Mouse (Mus musculus): ENCODE results near the gene Cpt1b. TPM values are rescaled to one million over a fixed set of nuclear protein-coding genes. Genes with fewer than 3 reads are reported as not detected.

The Cpt1b gene
- 2.0 and 3.5 TPM in 2 replicates for total RNA-seq (2014; fragmentation: Nextera tagmentation)
- total RNA-seq (2017): 2.0 and 14.6 TPM in 2 replicates

DNA sequence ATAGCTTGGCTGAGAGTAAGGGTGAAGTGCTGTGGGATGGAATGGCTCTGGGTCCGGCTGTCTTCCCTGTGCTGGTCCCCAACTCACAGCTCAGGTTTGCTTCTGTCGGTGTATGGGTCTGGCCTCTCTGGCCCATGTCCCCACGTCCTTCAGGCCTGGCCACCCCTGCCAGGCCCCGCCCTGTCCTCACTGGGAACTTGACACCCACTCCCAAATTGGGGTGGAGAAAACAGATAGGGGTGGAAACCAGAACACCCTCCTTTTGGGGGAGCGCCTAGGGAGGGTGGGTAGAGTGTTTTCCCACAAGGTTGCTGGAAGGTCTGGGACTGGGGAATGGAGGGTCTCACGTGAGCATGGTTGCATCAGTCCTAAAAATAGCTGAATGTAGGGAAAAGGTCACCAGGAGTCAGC, at the start of gene Cpt1b:
Gene Cpt1b (minus strand): TSS at position 153 of the 411 bp plus-strand sequence.
- no peak for ATAC-seq (replicated peaks; ENCODE audit: low FRiP score, low TSS enrichment, poor library complexity, severe bottlenecking)

DNA sequence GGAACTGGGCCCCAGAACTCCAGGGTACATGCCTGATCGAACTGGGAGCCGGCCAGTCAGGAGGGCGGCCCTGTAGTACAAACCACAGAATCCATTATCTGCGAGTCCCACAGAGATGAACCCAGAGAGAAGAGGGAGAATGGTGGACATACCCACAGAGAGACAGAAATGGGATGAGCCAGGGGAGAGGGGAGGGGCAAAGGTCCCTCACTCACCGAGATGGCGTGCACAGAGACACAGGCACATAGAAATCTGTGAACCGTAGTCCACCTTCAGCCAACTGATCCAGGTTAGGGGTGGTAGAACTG, 49.6 kb upstream of the Cpt1b start:
- 0 out of 2 replicates have a peak, but pooled peaks have one; percentile 9 for ATAC-seq (replicated peaks; ENCODE audit: low FRiP score, low TSS enrichment, poor library complexity, severe bottlenecking)

- ATAC-seq (replicated peaks; ENCODE audit: low FRiP score, low TSS enrichment, poor library complexity, severe bottlenecking): no peak
Observed at GRCm38 (mm10) chr15:89474596-89475292, 49.1 kb upstream of the Cpt1b start.

- no peak for ATAC-seq (replicated peaks; ENCODE audit: low FRiP score, low TSS enrichment, poor library complexity, severe bottlenecking)
Observed at GRCm38 (mm10) chr15:89473921-89474320, 48.3 kb upstream of the Cpt1b start.

DNA sequence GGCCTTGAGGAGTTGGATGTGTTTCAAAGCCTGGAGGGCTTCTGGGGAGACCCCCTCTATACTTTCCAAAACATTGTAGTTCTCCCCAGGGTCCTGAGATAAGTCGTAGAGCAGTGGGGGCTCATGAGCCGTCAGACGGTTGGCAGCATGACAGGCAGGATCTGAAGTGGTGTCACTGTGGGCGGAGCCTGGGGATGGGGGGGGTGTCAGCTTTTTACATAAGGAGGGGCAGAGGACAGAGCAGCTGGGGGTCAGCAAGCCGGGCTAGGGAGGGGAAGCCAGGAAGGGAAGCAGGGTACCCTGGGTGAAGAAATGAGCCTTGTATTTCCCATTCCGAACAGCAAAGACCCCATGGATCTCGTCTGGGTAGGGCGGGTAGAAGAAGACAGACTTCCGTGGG, 47.7 kb upstream of the Cpt1b start:
- ATAC-seq (replicated peaks; ENCODE audit: low FRiP score, low TSS enrichment, poor library complexity, severe bottlenecking): no peak

DNA sequence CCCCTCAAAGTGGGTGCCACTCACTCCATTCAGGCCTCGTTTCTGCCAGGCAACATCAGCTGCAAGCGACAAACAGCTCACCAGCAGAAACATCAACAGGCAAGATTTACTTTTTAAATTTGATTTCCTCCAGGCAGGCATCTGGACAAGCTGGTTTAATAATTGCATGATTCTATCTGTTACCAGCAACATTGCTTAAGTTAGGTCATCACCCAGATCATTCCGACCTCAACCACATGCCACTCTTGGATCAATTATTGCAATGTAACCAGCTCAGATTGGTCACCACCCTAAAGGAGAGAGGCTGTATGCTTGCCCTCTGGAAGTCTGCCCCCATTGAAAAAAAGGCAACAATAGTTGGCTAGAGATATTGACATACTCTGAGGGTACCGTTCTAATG, 45.8 kb upstream of the Cpt1b start:
- no peak for ATAC-seq (replicated peaks; ENCODE audit: low FRiP score, low TSS enrichment, poor library complexity, severe bottlenecking)

DNA sequence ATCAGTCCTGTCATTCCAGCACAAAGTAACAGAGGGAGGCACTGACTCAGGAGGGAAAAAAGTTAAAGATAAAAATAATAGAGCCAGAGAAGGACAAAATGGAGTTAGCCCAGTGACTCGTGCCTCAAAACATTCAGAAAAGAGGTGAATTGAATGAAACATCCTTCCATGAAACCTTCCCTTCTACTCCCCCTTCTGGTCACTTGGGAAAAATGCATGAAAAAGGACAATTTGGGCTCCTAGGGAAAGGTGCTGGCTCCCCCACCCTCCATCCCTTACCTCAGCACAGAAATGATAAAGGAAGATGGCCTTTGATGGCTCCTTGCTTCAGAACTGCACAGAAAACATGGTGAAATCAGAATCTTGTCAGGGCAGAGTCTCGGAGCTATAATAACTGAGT, 42.9 kb upstream of the Cpt1b start:
- peak; percentile 72; the same call in 1 of the 2 replicates for ATAC-seq (replicated peaks; ENCODE audit: low FRiP score, low TSS enrichment, poor library complexity, severe bottlenecking)

DNA sequence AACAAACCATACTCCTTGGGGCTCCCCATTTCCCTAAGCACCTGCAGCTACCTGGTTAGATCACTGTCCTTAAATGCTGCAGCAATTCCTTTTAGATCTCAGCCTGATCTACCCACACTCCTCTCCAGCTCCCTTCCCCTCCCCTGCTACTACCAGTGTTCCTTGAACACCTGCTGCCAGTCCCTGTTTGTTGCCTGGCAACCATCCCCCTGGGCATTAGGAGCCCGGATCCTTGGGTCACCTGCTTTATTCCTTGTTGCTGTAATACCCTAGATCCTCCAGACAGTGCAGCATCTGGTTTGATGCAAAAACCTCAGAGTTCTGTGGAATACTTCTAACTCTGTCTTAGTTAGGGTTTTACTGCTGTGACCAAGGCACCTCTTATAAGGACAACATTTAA, 39.4 kb upstream of the Cpt1b start:
- ATAC-seq (replicated peaks; ENCODE audit: low FRiP score, low TSS enrichment, poor library complexity, severe bottlenecking): no peak

GRCm38 (mm10) chr15:89463334-89464235, 37.9 kb upstream of the Cpt1b start:
- peak; percentile 46; the same call in 1 of the 2 replicates for ATAC-seq (replicated peaks; ENCODE audit: low FRiP score, low TSS enrichment, poor library complexity, severe bottlenecking)

DNA sequence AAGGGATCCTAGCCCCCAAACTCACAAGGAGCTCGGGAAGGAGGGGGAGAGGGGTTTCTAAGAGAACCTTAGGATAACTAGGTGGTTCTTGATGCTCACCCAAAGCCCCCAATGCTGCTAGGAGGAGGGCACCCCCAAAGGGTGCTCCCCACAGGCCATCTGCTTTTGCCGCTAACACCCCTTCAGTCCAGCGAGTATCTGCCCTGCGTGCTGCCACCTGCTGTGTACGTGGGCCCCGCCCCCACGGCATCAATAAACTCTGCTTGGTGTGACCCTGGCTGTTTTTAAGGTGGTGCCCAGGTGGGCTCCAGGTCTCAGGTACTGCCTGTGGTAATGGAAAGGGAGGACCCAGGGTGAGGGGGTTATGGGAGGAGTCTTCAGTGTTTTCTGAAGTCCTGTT, 36.5 kb upstream of the Cpt1b start:
- ATAC-seq (replicated peaks; ENCODE audit: low FRiP score, low TSS enrichment, poor library complexity, severe bottlenecking): no peak

DNA sequence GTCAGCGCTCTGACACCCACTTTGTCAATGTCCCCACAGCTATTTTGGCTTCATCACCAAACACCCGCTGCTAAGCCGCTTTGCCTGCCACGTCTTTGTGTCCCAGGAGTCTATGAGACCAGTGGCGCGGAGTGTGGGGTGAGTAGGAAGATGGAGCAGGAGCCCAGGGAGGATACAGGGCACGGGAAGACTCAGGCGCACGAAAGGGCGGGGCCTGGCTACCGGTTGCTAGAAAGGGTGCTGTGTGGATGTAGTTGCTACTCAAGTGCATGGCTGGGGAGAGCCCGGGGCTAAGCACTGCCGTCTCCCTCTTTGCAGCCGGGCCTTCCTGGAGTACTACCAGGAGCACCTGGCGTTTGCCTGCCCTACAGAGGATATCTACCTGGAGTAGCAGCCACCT, 35.7 kb upstream of the Cpt1b start:
- ATAC-seq (replicated peaks; ENCODE audit: low FRiP score, low TSS enrichment, poor library complexity, severe bottlenecking): no peak

DNA sequence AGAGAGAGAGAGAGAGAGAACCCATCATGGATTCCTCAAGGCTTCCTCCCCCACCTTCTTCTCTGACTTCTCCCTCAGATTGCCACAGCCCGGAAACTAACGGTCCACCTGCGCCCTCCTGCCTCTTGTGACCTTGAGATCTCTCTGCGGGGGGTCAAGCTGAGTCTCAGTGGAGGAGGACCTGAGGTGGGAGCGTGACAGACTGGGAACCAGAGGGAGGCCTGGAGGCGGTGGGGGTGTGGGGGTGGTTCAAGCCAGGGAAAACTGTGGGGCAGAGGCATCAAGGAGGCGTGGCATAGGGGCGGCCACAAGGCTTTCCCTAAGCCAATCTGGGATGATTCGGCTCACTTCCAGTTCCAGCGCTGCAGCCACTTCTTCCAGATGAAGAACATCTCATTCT, 34.6 kb upstream of the Cpt1b start:
- no peak for ATAC-seq (replicated peaks; ENCODE audit: low FRiP score, low TSS enrichment, poor library complexity, severe bottlenecking)

DNA sequence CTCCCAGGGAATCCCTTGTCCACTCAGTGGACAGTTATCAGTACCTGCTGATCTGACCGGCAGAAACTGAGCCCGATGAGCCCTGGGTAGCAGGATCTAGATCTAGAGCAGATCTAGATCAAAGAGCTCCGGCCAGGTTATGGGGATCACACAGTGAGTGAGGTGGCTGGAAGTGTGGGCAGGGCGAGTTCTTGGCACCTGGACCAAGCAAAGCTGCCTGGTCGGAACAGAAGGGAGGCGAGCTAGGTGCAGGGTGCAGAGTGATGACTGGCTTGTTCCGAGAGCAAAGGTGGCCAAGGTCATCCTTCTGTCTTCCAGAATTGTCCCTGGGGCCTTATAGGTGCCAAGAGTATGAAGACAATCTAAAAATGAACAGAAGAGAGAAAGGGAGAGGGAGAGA, 34.2 kb upstream of the Cpt1b start:
- no peak for ATAC-seq (replicated peaks; ENCODE audit: low FRiP score, low TSS enrichment, poor library complexity, severe bottlenecking)

DNA sequence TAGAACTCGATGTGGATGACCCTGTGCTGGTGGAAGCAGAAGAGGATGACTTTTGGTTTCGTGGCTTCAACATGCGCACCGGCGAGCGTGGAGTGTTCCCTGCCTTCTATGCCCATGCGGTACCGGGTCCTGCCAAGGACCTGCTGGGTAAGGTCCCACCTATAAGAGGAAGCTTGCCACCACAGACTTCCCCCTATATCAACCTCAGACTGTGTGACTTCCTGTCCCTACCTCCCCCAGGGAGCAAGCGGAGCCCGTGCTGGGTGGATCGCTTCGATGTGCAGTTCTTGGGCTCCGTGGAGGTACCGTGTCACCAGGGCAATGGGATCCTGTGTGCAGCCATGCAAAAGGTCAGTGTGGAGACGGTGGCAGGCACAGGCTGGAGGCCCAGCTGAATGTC, 33.3 kb upstream of the Cpt1b start:
- ATAC-seq (replicated peaks; ENCODE audit: low FRiP score, low TSS enrichment, poor library complexity, severe bottlenecking): no peak

- ATAC-seq (replicated peaks; ENCODE audit: low FRiP score, low TSS enrichment, poor library complexity, severe bottlenecking): no peak
Observed at GRCm38 (mm10) chr15:89455642-89456041, 30.0 kb upstream of the Cpt1b start.

- ATAC-seq (replicated peaks; ENCODE audit: low FRiP score, low TSS enrichment, poor library complexity, severe bottlenecking): no peak
Observed at GRCm38 (mm10) chr15:89454857-89455256, 29.2 kb upstream of the Cpt1b start.

DNA sequence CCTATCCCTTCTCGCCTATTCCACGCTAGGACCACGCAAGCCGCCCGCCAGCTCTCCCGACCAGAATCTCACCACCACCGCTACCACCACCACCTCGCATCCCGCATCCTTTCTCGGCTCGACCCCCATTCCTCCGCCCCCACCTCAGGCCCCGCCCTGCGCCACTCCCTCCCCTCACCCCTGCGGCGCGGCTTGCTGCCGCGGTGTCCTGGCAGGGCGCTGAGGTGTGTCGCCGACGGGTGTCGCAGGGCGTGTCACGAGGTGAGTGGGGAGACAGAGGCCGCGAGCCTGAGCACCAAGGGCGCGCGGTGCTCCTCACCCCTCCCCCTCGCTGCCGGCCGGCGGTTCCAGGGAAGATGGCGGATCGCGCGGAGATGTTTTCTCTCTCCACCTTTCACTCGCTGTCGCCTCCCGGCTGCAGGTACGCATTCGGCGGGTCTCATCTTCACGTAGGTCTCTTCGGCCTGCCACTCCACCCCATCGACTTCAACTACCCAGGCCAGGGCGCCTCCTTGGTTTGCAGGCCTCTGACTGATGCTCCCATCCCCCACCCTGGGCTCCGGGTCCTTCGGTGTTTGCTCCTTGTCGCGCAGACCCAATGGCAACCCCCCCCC, 28.3 kb upstream of the Cpt1b start, which contains the start of gene Mapk8ip2:
Gene Mapk8ip2 (plus strand): TSS at position 49 of the 614 bp plus-strand sequence.
- no peak for ATAC-seq (replicated peaks; ENCODE audit: low FRiP score, low TSS enrichment, poor library complexity, severe bottlenecking)

DNA sequence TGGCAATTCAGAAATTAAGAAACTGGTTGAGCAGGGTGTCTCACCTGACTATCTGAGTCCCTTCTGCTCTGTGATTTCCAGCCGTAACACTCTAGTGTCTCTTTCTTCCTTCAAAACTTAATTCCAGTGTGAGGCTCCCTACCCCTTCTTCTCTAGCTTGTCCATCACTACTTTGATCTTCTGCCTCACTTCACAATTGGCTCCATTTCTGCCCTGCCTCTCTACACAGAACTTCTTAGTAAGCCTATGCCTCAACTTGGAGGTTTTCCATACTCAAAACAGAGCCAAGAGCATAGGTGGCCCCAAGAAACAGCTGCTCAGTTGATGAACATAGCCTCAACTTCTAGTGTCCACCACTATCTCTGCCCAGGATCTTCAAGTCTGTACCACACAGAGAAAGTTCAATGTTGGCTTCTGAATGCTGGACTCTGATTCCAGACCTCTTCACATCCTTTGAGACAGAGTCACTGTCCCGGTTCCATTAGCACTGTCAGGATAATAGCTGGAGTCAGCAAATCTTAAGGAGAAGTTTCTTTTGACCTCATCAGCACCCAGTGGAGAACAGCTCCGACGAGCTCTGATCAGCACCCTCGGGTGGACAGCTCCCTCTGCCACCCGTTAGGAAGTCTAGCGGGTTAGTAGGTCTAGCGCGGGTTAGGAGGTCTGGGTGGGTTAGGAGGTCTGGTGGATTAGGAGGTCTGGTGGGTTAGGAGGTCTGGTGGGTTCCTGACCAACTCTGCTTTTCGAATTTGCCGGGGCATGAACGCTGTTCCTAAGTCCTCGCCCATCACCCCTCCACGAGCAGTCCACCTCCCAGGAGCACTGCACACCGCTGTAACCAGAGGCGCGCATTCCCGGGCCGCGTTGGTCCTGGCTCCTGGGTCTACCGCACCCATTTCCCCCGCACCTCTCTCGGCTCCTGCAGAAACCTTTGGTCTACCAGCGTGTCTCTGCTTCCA, 27.5 kb upstream of the Cpt1b start:
- peak; percentile 94 for ATAC-seq (replicated peaks; ENCODE audit: low FRiP score, low TSS enrichment, poor library complexity, severe bottlenecking)

GRCm38 (mm10) chr15:89442486-89443070, 16.9 kb upstream of the Cpt1b start:
- peak; percentile 37; the same call in 1 of the 2 replicates for ATAC-seq (replicated peaks; ENCODE audit: low FRiP score, low TSS enrichment, poor library complexity, severe bottlenecking)

Measured in megakaryocyte-erythroid progenitor cell, adult 5-6 weeks (primary cell).